Mouse (Mus musculus) hematopoietic stem cell, adult 5-6 weeks (primary cell): ENCODE results near the gene Trrap. TPM values are rescaled to one million over a fixed set of nuclear protein-coding genes. Genes with fewer than 3 reads are reported as not detected.
"Not testable (repeated sequence)": the region's sequence is repeated elsewhere in the genome, so short reads cannot be mapped to it uniquely, and the experiment has no call there.

Source experiments
- ATAC-seq, 2 experiments: fragments of 125-278 bp in 1 of 2; replicated peaks in 1 of 2; 2 replicates each; pipeline ENCODE4 v1.8.0; 2016 to 2017; ENCODE audit warnings: inconsistent platforms in 2 of 2, mild to moderate bottlenecking in 2 of 2, moderate number of reproducible peaks in 2 of 2, low read depth in 1 of 2, moderate TSS enrichment in 1 of 2; ENCODE audit not compliant: low FRiP score in 2 of 2, poor library complexity in 2 of 2, severe bottlenecking in 2 of 2, insufficient read depth in 1 of 2, low TSS enrichment in 1 of 2
- total RNA-seq: library from RNA; stranded (forward); fragments of 172-1452, 232-1000 nt; gene quantifications from 2 replicates; pipeline ENCODE4 v1.2.3, GENCODE M21; 2017

Gene Trrap
- 55.2 and 62.5 TPM in 2 replicates for total RNA-seq

- not testable (repeated sequence) for ATAC-seq
These were observed at the start of gene Trrap for GRCm38 (mm10) chr5:144767106-144767798. Gene Trrap (plus strand): TSS chr5:144767732.

GRCm38 (mm10) chr5:144719781-144720180 lies 47.8 kb upstream of the Trrap start:
- ATAC-seq: no peak

GRCm38 (mm10) chr5:144720281-144720680 lies 47.3 kb upstream of the Trrap start:
- ATAC-seq: no peak

- ATAC-seq: no peak
These were observed 42.6 kb upstream of the Trrap start for GRCm38 (mm10) chr5:144724926-144725325.

GRCm38 (mm10) chr5:144725554-144725953 lies 42.0 kb upstream of the Trrap start:
- ATAC-seq: no peak

GRCm38 (mm10) chr5:144727119-144727518 lies 40.4 kb upstream of the Trrap start:
- ATAC-seq: peak; percentile 45 to 49; a peak in 2 of 4 replicates

GRCm38 (mm10) chr5:144728237-144728636 lies 39.3 kb upstream of the Trrap start:
- no peak for ATAC-seq

- ATAC-seq: no peak
These were observed 38.3 kb upstream of the Trrap start for GRCm38 (mm10) chr5:144729216-144729615.

GRCm38 (mm10) chr5:144733953-144734352 lies 33.6 kb upstream of the Trrap start:
- 0 out of 4 replicates have a peak, but pooled peaks of 1 of the 2 experiments have one; percentile 49 for ATAC-seq

- ATAC-seq: peak; percentile 37 to 73; a peak in 3 of 4 replicates
These were observed 32.6 kb upstream of the Trrap start for GRCm38 (mm10) chr5:144734949-144735348.

GRCm38 (mm10) chr5:144737101-144737500 lies 30.4 kb upstream of the Trrap start:
- no peak for ATAC-seq

- peak in 1 of 2 experiments; percentile 52; a peak in 2 of 4 replicates for ATAC-seq
These were observed 15.1 kb upstream of the Trrap start for GRCm38 (mm10) chr5:144752432-144752831.

- ATAC-seq: peak; percentile 78 to 81
These were observed 14.5 kb upstream of the Trrap start for GRCm38 (mm10) chr5:144753041-144753440.

GRCm38 (mm10) chr5:144755191-144755590 lies 12.3 kb upstream of the Trrap start:
- no peak for ATAC-seq

GRCm38 (mm10) chr5:144757402-144757801 lies 10.1 kb upstream of the Trrap start:
- ATAC-seq: no peak

- no peak for ATAC-seq
These were observed 9.1 kb upstream of the Trrap start for GRCm38 (mm10) chr5:144758422-144758821.

- peak in 1 of 2 experiments; percentile 47; a peak in 2 of 4 replicates for ATAC-seq
These were observed 6.2 kb upstream of the Trrap start, which contains the start of gene Tmem130 for GRCm38 (mm10) chr5:144761161-144761868. Gene Tmem130 (minus strand): TSS chr5:144761818.

GRCm38 (mm10) chr5:144766026-144766425 lies 1.5 kb upstream of the Trrap start:
- ATAC-seq: no peak
